Mouse (Mus musculus) bone marrow, adult 2 months (tissue): ENCODE measurements around the gene Zkscan14.

Experiments
- CTCF ChIP-seq: fragments of 200-500 bp; IDR thresholded peaks from 2 replicates; pipeline ENCODE4 v1.5.1; 2011; ENCODE audit warnings: low read length, control low read depth; ENCODE audit not compliant: control insufficient read depth, insufficient read depth
- POLR2A ChIP-seq: fragments of 200-500 bp; IDR thresholded peaks from 2 replicates; pipeline ENCODE4 v1.6.1; 2011; ENCODE audit warnings: low read depth, mild to moderate bottlenecking, control low read depth, low read length, borderline replicate concordance; ENCODE audit not compliant: control insufficient read depth

DNA sequence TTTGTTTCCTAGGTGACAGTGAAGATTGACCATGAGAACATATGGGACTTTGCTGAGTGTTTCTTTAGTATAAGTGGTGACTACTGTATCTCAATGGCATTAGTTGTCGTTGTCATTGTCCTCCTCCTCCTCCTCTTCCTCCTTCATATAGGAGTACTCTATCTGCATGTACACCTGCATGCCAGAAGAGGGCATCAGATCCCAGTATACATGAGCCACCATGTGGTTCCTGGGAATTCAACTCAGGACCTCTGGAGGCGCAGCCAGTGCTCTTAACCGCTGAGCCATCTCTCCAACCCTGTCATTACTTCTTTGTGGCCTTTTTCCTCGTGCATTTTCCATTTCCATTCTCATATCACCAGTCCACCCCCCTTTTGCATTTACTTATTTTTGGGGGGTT is 13.0 kb upstream of the Zkscan14 start:
- TF ChIP-seq CTCF (no peak), POLR2A (no peak)
